Mouse (Mus musculus): Measurements from ENCODE around the gene Exosc3.
A peak's percentile ranks its signal among the peaks of the same experiment; 100 is the strongest.
"Not testable (repeated sequence)": the region's sequence is repeated elsewhere in the genome, so short reads cannot be mapped to it uniquely, and the experiment has no call there.

The Exosc3 gene

DNA sequence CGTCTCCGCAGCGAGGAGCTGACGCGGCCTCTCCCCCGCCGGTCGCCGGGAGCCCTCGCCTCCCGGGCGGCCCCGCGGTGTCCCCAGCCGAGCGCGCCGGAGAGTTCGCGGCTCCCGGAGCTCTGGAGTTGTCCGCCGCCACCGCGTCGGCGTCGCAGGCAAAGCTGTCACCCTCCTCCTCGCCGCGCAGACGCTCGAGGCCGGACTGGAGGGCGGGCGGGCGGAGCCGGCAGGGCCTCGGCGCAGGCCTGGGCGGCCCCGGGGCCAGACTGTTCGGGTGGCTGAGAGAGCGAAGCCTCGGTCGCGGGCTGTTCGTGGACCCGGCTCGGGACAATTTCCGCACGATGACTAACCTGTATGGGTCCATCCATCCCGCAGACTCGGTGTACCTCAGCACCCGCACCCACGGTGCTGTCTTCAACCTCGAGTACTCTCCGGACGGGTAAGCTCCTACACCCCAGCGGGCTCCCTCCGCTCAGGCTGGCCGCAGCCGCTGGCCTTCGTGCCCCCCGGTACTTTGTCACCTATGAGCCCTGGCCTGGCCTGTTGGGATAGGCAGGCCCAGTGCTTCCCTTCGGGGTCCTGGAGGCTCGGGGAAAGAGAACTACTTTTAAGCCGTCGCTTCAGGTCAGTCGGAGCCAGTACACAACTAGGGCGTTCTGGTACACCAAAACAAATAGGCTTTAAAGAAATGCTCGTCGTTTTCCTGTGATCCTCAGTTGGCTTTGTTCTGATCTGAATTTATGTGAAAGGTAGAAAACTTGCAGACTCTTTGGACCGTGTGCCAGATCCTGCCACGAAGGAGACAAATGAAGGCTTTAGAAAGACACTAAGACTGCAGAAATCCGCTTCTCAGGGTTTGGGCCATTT lies at the start of gene Exosc3:
Exosc3 (minus strand) TSS at position 447 of the 870 bp plus-strand sequence.
- DNase-seq (ENCODE audit: low spot score), result peak; percentile 53

DNA sequence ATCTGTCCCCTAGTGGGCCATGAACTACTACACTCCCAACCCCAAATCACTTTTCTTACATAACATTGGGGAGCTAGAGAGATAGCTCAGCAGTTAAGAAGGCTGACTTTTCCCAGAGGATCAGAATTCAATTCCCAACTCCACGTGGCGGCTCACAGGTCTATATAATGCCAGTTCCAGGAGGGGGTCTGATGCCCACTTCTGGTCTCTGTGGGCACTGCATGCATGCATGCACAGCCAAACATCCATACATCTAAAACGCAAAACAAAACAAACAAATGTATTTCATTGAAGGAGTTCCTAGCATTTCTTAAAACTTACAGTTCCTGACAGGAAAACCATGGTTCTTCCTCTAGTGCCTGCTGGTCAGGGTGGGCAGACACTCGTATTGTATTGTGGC lies 49.6 kb upstream of the Exosc3 start:
- no peak for DNase-seq (ENCODE audit: low spot score)

DNA sequence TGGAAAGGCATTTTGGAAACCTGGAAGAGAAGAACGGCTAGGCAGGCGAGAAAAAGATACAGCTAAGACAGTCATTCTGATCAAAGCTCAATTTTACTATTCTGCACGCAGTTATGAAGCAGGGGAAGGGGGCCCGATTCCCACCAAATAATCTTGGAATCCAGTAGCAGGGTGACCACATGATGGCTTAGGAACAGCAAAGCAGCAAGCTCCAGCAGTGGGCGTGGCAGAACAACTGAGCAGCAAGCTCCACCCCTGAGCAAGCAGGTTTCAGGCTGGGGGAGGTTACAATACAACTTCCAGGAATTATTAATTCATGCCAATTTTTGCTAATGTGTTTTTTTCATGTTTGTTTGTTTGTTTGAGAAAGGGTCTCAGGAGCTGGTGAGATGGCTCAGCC lies 44.8 kb upstream of the Exosc3 start:
- not testable (repeated sequence) for DNase-seq (ENCODE audit: low spot score)

DNA sequence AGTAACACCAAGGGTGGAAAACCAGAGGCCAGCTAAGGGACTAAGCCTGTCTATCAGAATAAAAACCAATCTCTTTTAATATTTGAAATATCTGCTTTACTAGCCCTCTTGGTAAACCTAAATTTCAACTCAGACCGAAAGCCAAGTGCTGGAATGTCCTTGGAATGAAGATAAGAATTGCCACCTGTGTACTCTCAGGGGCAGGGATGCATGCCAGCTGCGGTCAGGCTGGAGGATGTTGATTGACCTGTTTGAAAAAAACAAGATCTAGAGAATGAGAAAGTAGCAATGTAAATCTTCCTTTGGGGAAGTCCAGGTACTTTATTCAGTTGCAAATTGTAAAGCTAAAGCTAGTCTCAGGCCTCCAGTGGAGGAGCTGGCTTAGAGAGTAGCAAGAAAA lies 39.6 kb upstream of the Exosc3 start:
- DNase-seq (ENCODE audit: low spot score), result not testable (repeated sequence)

DNA sequence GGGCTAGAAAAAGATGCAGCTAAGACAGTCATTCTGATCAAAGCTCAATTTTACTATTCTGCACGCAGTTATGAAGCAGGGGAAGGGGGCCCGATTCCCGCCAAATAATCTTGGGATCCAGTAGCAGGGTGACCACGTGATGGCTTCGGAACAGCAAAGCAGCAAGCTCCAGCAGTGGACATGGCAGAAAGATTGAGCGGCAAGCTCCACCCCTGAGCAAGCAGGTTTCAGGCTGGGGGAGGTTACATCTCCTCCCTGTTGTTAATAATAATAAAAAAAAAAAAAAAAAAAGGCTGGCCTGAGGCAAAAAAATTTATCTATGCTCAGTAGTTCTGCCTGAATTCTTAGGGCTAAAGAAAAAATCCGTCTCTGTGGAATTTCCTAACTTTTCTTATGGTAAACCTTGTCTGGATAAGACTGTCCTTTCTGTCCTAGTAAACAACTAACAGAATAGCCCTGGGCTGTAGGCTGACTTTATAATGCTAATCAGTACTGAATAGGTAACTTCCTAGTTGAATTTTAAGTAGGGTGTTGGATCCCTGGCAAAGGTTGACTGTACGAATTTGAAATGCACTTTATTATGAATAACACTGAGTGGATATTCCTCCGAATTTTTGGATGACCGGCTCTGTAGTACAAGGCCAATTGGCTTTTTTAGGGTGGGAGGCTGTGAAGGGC lies 38.5 kb upstream of the Exosc3 start:
- not testable (repeated sequence) for DNase-seq (ENCODE audit: low spot score)

DNA sequence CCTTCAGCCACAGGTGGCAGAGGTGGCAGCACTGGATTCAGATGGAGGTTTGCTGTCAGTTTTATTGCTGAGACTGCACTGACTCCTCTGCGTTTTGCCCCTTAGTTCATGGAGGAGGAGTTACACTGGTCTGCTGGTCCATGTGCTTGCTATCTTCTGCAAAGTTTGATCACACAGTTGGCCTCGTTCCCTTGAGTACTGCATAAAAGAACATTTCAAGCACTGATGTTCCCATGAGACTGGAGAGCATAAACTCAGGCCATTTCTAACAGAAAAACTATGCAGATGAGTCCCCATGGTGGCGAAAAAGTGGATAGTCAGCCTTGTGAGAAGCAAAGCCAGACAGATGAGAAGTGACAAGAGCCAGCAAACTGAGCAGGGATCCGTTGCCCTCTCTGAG lies 34.0 kb upstream of the Exosc3 start:
- peak; percentile 56 for DNase-seq (ENCODE audit: low spot score)

DNA sequence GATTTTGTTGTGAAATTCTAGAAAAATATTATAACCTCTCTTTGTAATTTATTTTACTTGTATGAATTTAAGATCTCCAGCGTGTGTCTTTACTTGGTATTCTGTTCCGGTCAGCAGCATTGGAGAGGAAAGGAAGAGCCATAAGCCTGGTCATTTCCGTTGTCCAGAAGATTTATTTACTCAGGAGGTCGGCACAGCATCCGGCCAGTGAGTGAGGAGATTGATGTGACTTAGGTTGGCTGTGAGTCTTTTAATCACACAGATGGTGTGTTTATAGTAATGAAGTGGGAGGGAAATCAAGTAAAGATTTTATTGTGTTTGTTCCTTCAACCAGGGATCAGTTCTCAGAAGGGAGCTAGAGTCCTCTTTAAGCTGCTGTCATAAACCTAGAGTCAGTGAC lies 32.3 kb upstream of the Exosc3 start:
- no peak for DNase-seq (ENCODE audit: low spot score)

DNA sequence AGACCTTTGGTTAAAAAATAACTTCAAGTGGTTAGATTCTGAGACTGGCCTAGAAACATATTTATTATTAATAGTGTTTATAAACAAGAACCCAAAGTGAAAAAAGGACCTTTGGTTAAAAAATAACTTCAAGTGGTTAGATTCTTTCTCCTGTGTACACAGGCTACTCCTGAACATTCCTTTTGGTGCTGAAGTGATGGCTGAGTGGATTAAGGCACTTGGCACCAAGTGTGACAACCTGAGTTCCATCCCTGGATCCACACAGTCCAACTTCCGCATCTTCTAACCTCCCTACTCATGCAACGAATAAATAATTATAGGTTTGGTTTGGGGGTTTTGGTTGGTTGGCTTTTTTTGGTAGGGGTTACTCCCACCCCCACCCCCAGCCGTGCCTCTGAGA lies 28.7 kb upstream of the Exosc3 start:
- no peak for DNase-seq (ENCODE audit: low spot score)

DNA sequence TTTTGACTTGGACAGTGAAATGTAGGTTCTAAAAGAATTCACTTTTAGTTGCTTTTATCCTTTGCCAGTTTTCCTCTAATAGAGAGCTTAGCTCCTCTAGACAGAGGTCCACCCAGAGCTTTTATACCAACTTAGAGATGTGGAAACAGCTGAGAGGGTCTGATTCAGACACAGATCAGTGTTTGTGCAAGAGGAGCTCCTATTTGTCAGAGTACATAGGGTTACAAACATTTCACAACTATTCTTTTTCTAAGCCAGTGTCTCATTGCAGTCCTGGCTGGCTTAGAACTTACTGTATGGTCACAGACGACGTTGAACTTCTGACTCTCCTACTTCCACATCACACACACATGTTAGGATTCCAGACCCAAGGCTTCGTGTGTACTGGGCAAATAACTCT lies 14.1 kb upstream of the Exosc3 start:
- DNase-seq (ENCODE audit: low spot score), result no peak

DNA sequence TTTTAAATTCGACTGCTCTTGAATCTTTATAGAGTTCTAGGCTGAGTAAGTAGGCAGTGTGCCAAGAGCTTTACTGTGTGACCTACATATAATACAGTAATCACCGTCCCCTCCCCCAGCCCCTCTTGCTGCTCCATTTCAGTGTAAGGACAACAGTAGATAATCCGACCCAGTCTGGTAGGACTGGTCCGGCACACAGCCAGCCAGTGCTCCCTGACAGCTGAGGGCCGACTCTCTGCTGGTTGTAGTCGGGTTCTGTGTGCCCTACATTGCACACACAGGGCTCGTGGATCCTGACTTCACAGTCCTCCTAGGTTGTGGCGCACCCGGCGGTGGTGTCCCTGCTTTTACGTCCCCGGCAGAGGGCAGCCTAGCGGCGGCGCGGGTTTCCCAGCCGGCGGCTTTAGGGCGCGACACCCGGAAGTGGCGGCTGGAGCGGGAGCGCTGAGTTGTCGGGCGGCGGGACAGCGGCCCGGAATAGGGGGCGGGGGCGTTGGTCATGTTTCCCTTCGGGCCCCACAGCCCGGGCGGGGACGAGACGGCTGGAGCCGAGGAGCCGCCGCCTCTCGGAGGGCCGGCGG lies 773 bp downstream of the Exosc3 start, which contains the start of gene Dcaf10:
Dcaf10 (plus strand) TSS at position 433 of the 581 bp plus-strand sequence.
- peak; percentile 89 for DNase-seq (ENCODE audit: low spot score)

DNA sequence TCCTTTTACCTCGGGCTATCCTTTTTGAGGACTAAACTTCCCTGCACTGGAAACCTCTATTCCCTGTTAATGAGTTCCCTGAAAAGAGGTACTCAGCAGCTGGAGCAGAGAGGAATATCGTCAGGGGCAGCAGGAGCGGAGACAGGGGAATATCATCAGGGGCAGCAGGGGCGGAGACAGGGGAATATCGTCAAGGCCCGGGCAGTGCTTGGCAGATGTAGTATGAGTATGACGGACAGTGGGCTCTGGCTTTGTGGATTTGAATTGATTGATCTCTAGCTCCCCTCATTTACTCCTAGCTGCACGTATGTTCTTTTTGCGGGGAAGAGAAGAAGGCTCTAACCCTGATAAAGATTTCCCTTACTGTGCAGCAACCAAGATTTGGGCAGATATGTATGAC lies 1.3 kb downstream of the Exosc3 start:
- no peak for DNase-seq (ENCODE audit: low spot score)

DNA sequence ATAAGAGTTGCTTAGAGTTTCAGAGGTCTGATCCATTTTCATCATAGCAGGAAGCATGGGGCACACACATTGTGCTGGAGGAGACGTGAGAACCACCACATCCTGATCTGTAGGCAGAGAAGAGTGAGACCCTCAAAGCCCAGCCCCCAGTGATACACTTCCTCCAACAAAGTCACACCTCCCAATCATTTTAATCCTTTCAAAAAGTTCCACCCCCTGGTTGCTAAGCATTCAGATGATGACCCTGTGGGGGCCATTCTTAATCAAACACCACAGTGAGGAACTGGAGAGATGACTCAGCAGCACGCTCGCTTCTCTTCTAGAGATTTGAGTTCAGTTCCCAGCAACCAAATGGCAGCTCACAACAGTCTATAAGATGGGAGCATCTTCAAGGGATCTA lies 10.1 kb downstream of the Exosc3 start:
- no peak for DNase-seq (ENCODE audit: low spot score)

DNA sequence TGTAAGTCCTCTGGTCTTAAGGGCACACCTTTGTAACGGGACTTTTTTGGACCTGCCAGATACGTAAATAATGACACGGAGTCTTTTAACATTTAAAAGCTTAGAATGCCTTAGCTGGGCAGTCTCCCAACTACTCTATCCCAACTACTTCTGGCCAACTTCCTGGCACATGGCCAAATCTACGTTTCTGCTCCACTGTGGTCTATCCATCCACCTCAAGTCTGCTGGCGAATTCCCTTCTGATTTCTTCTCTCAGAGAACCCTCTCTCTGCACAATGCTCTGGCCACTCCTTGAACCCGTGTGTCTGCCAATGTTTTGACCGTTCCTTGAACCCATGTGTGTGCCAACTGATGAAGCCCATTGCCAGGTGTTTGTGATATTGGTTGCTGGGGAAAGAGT lies 11.4 kb downstream of the Exosc3 start:
- DNase-seq (ENCODE audit: low spot score), result peak; percentile 15

DNA sequence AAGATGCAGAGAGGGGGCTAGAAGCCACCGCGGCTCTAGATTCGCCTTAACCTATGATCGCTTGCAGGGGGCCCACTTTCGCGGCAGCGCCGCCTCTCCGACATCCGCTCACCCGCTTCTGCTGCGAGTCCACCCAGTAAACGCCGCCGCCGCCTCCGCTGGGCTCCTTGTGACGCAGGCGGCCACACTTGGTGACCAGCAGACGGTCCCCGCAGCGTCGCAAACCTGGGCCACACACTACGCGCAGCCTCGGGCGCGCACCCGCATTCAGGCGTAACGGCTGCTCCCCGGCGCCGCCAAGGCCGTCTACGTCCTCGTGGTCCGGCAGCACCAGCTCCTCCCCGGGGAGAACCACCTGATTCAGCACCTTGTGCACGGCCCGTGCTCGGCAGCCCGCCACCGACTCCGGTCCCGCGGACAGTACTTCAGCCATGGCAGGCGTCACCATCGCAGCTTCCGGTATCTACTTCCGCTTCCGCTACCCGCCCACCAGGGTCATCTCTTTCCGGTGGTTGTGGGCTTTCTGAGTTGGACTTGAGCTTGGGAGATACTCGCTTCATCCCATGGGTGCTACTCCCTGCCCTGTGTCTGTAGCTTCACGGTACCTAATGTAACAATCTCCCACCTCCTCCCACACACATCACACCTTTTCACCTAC lies 22.2 kb downstream of the Exosc3 start:
- DNase-seq (ENCODE audit: low spot score), result peak; percentile 82

DNA sequence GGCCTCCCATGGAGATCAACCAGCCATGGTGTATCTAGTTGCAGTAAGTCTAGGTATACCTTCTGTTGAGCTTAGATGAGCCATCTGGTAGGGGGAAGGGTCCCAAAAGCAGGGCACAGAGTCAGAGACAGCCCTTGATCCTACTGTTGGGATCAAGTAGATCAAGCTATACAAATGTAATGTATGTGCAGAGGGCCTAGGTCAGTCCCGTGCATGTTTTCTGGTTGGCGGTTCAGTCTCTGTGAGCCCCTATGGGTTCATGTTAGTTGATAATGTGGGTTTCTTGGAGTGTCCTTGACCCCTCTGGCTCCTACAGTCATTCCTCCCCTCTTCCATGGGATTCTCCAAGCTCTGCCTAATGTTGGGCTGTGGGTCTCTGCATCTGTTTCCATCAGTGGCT lies 31.5 kb downstream of the Exosc3 start:
- DNase-seq (ENCODE audit: low spot score), result no peak

DNA sequence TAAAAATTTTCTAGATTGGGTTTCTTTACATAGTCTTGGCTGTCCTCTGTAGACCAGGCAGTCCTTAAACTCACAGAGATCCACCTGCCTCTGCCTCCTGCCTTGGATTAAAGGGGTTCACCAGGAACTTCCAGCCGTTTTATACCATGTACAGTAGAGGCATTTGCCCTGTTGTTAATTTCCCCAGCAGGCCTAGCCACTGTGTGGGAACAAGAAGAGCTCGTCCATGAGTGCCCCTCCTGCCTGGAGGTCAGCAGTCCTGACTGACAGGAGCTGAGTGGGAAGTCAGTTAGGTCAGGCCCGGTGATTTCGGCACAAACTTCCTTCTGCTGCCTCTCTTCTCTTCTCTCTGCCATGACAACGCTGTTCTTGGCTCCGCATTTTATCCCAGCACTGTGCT lies 33.9 kb downstream of the Exosc3 start:
- DNase-seq (ENCODE audit: low spot score), result no peak

DNA sequence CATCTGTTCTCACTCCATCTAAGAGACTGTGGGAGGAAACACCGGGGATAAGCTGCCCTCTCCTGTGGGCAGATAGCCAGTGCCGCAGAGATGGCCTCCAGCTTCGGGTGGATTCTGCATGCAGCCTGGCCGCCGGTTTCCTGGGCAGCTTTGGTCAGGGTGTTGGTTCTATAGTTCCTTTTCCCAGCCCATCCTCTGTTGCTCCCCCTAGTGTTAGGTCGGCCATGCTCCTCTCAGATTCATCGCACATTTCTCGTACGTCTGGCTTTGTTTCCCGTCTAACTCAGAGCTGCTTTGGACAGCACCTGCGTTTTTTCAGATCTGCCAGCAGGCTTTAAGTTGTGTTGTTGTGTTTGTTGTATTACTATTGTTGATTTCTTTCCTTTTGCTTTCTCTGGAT lies 34.5 kb downstream of the Exosc3 start:
- no peak for DNase-seq (ENCODE audit: low spot score)

DNA sequence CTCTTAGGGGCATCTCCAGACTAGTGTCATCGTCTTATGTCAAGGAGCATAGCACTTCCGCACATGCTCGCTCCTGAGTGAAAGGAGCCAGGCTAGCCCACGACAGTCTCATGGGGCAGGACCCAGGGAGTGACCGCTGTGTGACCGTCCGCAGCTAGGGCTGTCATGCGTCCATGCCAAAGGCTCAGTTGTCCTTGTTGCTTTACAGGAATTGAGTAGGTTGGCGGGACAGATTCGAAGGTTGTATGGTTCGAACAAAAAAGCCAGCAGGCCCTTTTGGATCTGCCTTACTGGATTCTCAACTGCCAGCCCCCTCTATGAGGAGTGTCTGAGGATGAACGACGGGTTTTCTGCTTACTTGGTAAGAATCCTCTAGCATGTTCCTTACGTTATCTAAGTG lies 37.0 kb downstream of the Exosc3 start:
- DNase-seq (ENCODE audit: low spot score), result no peak

DNA sequence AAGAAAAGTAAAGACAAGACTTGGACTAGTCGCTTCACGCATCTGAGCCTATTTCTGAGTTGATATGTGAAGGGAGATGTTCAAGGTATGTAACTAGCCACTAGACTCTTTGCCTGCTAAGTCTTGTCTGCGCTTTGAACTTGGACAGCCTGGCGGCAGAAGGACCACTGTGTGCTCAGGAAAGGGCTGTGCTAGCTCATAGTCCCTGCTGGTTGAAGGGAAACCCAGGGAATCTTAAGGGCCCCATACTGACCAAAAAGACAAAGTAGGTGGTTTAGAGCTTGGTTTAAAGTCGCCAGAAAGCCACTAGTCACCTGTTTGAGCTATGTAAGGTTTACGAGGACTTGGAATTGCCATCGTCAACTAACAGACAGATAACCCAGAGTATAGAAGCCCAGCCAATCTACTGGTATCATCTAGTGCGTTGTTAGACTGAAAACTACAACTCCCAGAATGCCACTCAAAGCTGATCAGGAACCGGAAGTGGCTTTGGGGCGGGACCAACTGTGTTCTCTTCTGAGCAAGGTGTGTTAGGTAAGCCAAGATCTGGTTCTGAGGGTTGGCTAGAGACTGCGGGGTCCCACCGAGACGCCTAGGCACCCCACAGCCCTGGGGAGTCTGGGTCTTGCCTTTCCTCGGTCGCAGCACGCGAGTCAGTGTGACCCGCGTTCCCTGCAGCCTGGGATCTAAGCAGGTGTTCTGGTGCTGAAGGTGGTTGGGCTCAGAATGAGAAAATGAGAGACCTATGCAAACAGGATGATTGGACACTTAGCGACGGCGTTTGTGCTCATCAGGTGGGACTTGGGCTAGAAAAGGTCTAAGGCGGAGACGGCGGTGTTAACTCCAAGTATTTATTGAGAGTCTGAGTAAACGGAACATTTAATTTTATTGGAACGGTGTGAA lies 45.6 kb downstream of the Exosc3 start, which contains the start of gene Trmt10b:
Trmt10b (plus strand) TSS at position 466 of the 903 bp plus-strand sequence.
- peak; percentile 68 for DNase-seq (ENCODE audit: low spot score)

DNA sequence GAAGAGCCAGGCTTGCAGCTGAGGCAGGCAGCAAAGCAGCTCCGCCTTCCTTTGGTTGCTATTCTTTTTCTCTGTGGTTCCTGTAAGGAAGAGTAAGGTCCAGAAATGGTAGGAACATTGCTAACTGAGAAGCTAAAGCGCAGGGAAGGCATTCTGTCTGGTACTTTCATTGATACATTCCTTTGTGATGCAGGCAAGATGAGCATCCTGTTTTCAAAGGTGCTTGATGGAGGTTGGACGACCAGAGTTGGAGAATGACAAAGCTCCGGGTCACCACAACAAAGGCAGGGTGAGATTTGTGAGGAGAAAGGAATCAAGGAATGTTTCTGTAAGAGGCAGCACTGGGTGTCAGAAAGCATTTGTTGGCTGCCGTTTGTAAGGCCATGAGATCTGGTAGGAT lies 54.6 kb downstream of the Exosc3 start:
- no peak for DNase-seq (ENCODE audit: low spot score)

DNA sequence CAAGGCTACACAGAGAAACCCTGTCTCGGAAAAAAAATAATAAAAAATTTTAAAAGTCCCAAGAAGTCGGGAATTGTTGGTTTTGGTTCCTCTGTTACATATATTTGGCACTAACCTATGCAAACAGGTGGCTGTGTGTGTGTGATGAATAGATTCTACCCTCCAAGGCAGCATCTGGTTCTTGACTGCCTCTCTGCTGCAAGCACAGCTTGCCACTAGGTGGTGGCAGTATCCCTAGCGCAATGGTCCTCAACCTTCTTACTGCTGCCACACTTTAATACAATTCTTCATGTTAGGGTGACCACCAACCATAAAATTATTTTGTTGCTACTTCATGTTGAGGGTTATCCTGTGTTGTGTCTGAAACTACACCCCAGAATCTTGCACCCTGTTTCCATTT lies 56.2 kb downstream of the Exosc3 start:
- peak; percentile 38 for DNase-seq (ENCODE audit: low spot score)
